In genomic region chr5:36869186-36869577, GRCm38 (mm10) we compare ENCODE assay signal across 10 mouse cellular contexts. TPM values are rescaled to one million over a fixed set of nuclear protein-coding genes. Genes with fewer than 3 reads are reported as not detected.
A peak's percentile ranks its signal among the peaks of the same experiment; 100 is the strongest.
DNase-seq lines count a peak whose midpoint lies in the region; ATAC-seq and TF ChIP-seq lines count a peak whose summit lies in the region.
"Had no signal": no experiment of that assay in that cellular context is flagged by ENCODE, and none has a peak within 500 bp of the region (broad histone marks: within the 10 kb centered on the region; RNA-seq: fewer than 3 reads in every experiment).

No protein-coding gene starts in this region.

- no peak overlapping the region for H3K27ac ChIP-seq in heart, postnatal 0 days (ENCODE audit: low read depth)
- H3K27ac ChIP-seq in forebrain, embryonic 12.5 days: no peak overlapping the region
- peak overlapping the region; percentile 65 for H3K27ac ChIP-seq in midbrain, embryonic 14.5 days (replicated peaks; ENCODE audit: low read depth, low read length)
- H3K27ac ChIP-seq: liver, embryonic 13.5 days had no signal

- H3K9me3 ChIP-seq in heart, postnatal 0 days (replicated peaks; ENCODE audit: control insufficient read depth, low read length): no peaks in the 10 kb centered on the region
- H3K9me3 ChIP-seq in forebrain, embryonic 12.5 days: no peaks in the 10 kb centered on the region
- no peaks in the 10 kb centered on the region for H3K9me3 ChIP-seq in midbrain, embryonic 14.5 days (ENCODE audit: control insufficient read depth, low read length)
- H3K9me3 ChIP-seq: liver, embryonic 13.5 days had no signal

- no peaks in the 10 kb centered on the region for H3K4me1 ChIP-seq in heart, postnatal 0 days (ENCODE audit: control insufficient read depth, insufficient read depth)
- peaks cover 21% of the 10 kb centered on the region for H3K4me1 ChIP-seq in forebrain, embryonic 12.5 days
- no peaks in the 10 kb centered on the region for H3K4me1 ChIP-seq in midbrain, embryonic 14.5 days (ENCODE audit: control insufficient read depth, insufficient read depth, low read length)
- H3K4me1 ChIP-seq: liver, embryonic 13.5 days had no signal

- H3K9ac ChIP-seq in heart, postnatal 0 days (replicated peaks; ENCODE audit: low read depth, low read length): no peak overlapping the region
- H3K9ac ChIP-seq in forebrain, embryonic 12.5 days: peak overlapping the region; percentile 55; the same call in 1 of the 2 replicates
- H3K9ac ChIP-seq in midbrain, embryonic 14.5 days (replicated peaks; ENCODE audit: low read length): peak overlapping the region; percentile 69
- H3K9ac ChIP-seq: liver, embryonic 13.5 days had no signal

- peaks cover 84% of the 10 kb centered on the region for H3K27me3 ChIP-seq in heart, postnatal 0 days (ENCODE audit: control insufficient read depth, insufficient read depth, low read length)
- peaks cover 94% of the 10 kb centered on the region for H3K27me3 ChIP-seq in forebrain, embryonic 12.5 days
- peaks cover 64% of the 10 kb centered on the region for H3K27me3 ChIP-seq in midbrain, embryonic 14.5 days (ENCODE audit: control insufficient read depth, insufficient read depth, low read length)

- no peak for ATAC-seq in heart, postnatal 0 days (ENCODE audit: insufficient read depth, low read depth)
- ATAC-seq in forebrain, embryonic 12.5 days (ENCODE audit: low FRiP score): peak; percentile 15; the same call in 1 of the 2 replicates
- ATAC-seq in midbrain, embryonic 14.5 days (ENCODE audit: low FRiP score, low TSS enrichment): 0 out of 2 replicates have a peak, but pooled peaks have one; percentile 9
- no peak for ATAC-seq in megakaryocyte-erythroid progenitor cell, adult 5-6 weeks (replicated peaks; ENCODE audit: low FRiP score, low TSS enrichment, poor library complexity, severe bottlenecking)

- no peak for DNase-seq in heart, postnatal 0 days (ENCODE audit: low spot score)
- no peak for DNase-seq in heart, adult 18-20 months
- DNase-seq in cerebellum, adult 11 months: peak; percentile 72
- peak; percentile 47 for DNase-seq in midbrain, embryonic 14.5 days
- no peak for DNase-seq in embryo, embryonic 11 days
- no peak for DNase-seq in urinary bladder, postnatal 14 days (ENCODE audit: low spot score)
- DNase-seq: liver, embryonic 13.5 days had no signal

- 0% methylated on average over 7 of the region's 7 CpGs for WGBS in heart, postnatal 0 days
- 1% methylated on average over 7 of the region's 7 CpGs for WGBS in forebrain, embryonic 12.5 days
- WGBS in midbrain, embryonic 14.5 days: 2% methylated on average over 7 of the region's 7 CpGs

- no peaks in the 10 kb centered on the region for H3K36me3 ChIP-seq in heart, postnatal 0 days (replicated peaks; ENCODE audit: control insufficient read depth, insufficient read depth, low read length)
- no peaks in the 10 kb centered on the region for H3K36me3 ChIP-seq in forebrain, embryonic 12.5 days (replicated peaks)
- H3K36me3 ChIP-seq in midbrain, embryonic 14.5 days (ENCODE audit: control insufficient read depth, insufficient read depth, low read length): no peaks in the 10 kb centered on the region
- H3K36me3 ChIP-seq: liver, embryonic 13.5 days had no signal

- H3K4me3 ChIP-seq in heart, postnatal 0 days (ENCODE audit: low read depth, low read length): peak overlapping the region; percentile 38; the same call in 1 of the 2 replicates
- peak overlapping the region; percentile 48 for H3K4me3 ChIP-seq in forebrain, embryonic 12.5 days (replicated peaks)
- H3K4me3 ChIP-seq in midbrain, embryonic 14.5 days (replicated peaks; ENCODE audit: low read depth, low read length): peak overlapping the region; percentile 52

- no peak for TF ChIP-seq CTCF in heart, postnatal 0 days (IDR thresholded peaks at IDR 0.05; ENCODE audit: low read depth)

- H3K4me2 ChIP-seq in heart, postnatal 0 days (ENCODE audit: low read depth, low read length): no peak overlapping the region
- peak overlapping the region; percentile 72 for H3K4me2 ChIP-seq in forebrain, embryonic 12.5 days
- peak overlapping the region; percentile 66 for H3K4me2 ChIP-seq in midbrain, embryonic 14.5 days (ENCODE audit: low read length)

- no peak for TF ChIP-seq EP300 in heart, postnatal 0 days (IDR thresholded peaks at IDR 0.05; ENCODE audit: low read depth)

RNA-seq across cellular contexts. Expression of gene Ppp2r2c, which starts 0.9 kb away (rescaled TPM):
- 0.12 TPM in 1 of 2 replicates, not detected in the other for total RNA-seq in heart, postnatal 0 days (2014; rRNA removed; ENCODE audit: low replicate concordance)
- 0.04 TPM in 1 of 2 replicates, not detected in the other for polyA plus RNA-seq in heart, postnatal 0 days (2015; fragmentation: Nextera tagmentation; extraction: Ambion mirVana)
- total RNA-seq in heart, adult 18-20 months (2021): 1 to 10 TPM; 4.7 to 4.9 TPM
- 3.8 and 4.8 TPM in 2 replicates for polyA plus RNA-seq in forebrain, embryonic 12.5 days (2016; fragmentation: Nextera tagmentation; extraction: Ambion mirVana)
- polyA plus RNA-seq in midbrain, embryonic 14.5 days (2014; fragmentation: Nextera tagmentation; extraction: Ambion mirVana): 38.3 and 44.6 TPM in 2 replicates
- total RNA-seq in megakaryocyte-erythroid progenitor cell, adult 5-6 weeks (2014; fragmentation: Nextera tagmentation): not detected in 2 replicates
- not detected in 2 replicates for total RNA-seq in megakaryocyte-erythroid progenitor cell, adult 5-6 weeks (2017)
- total RNA-seq: MEL had no signal

RNA-seq across cellular contexts. Expression of gene Man2b2, which starts 38.7 kb away (rescaled TPM):
- 18.0 and 33.2 TPM in 2 replicates for total RNA-seq in heart, postnatal 0 days (2014; rRNA removed; ENCODE audit: low replicate concordance)
- polyA plus RNA-seq in heart, postnatal 0 days (2015; fragmentation: Nextera tagmentation; extraction: Ambion mirVana): 10.0 and 11.0 TPM in 2 replicates
- total RNA-seq in heart, adult 18-20 months (2021): 10 to 100 TPM; 24.6 to 27.4 TPM
- 9.5 and 9.9 TPM in 2 replicates for polyA plus RNA-seq in forebrain, embryonic 12.5 days (2016; fragmentation: Nextera tagmentation; extraction: Ambion mirVana)
- 7.8 and 10.3 TPM in 2 replicates for polyA plus RNA-seq in midbrain, embryonic 14.5 days (2014; fragmentation: Nextera tagmentation; extraction: Ambion mirVana)
- total RNA-seq in megakaryocyte-erythroid progenitor cell, adult 5-6 weeks (2014; fragmentation: Nextera tagmentation): 17.0 and 17.2 TPM in 2 replicates
- 7.8 and 8.3 TPM in 2 replicates for total RNA-seq in megakaryocyte-erythroid progenitor cell, adult 5-6 weeks (2017)

Comparison
In these comparisons a context has a peak if more than half of its experiments do, and no peak if none do; other contexts are left out.
1. ATAC-seq: peak in forebrain, embryonic 12.5 days (single experiment) and midbrain, embryonic 14.5 days (single experiment); none in heart, postnatal 0 days (single experiment) and megakaryocyte-erythroid progenitor cell, adult 5-6 weeks (single experiment).
2. DNase-seq: peak in cerebellum, adult 11 months (single experiment) and midbrain, embryonic 14.5 days (single experiment); none in heart, postnatal 0 days (single experiment), heart, adult 18-20 months (0 of 2), embryo, embryonic 11 days (single experiment) and urinary bladder, postnatal 14 days (single experiment).
3. Peak in every context shown above with its lines, with median percentiles within 50 percentile points of each other: H3K4me3 ChIP-seq.